Mouse (Mus musculus): ENCODE measurements around the gene Cnn2.

Gene Cnn2

GRCm38 (mm10) chr10:79988506-79989271 is at the start of gene Cnn2:
Gene Cnn2 (plus strand): TSS chr10:79988584.
- no peak for DNase-seq

GRCm38 (mm10) chr10:79940749-79941148 is 47.6 kb upstream of the Cnn2 start:
- no peak for DNase-seq

GRCm38 (mm10) chr10:79942988-79943387 is 45.4 kb upstream of the Cnn2 start:
- DNase-seq = no peak

- DNase-seq = no peak
Measured at GRCm38 (mm10) chr10:79943471-79943901, 44.9 kb upstream of the Cnn2 start.

- DNase-seq = peak; percentile 53 to 54
Measured at GRCm38 (mm10) chr10:79945507-79946234, 42.7 kb upstream of the Cnn2 start.

- DNase-seq = no peak
Measured at GRCm38 (mm10) chr10:79946752-79947322, 41.5 kb upstream of the Cnn2 start.

- no peak for DNase-seq
Measured at GRCm38 (mm10) chr10:79947502-79947901, 40.9 kb upstream of the Cnn2 start.

GRCm38 (mm10) chr10:79949873-79950272 is 38.5 kb upstream of the Cnn2 start:
- no peak for DNase-seq

GRCm38 (mm10) chr10:79950661-79951060 is 37.7 kb upstream of the Cnn2 start:
- no peak for DNase-seq

- peak in 1 of 2 experiments; percentile 56 for DNase-seq
Measured at GRCm38 (mm10) chr10:79953946-79954345, 34.4 kb upstream of the Cnn2 start.

GRCm38 (mm10) chr10:79955691-79956090 is 32.7 kb upstream of the Cnn2 start:
- no peak for DNase-seq

- no peak for DNase-seq
Measured at GRCm38 (mm10) chr10:79956643-79957154, 31.7 kb upstream of the Cnn2 start.

- peak; percentile 89 for DNase-seq
Measured at GRCm38 (mm10) chr10:79958140-79958816, 30.1 kb upstream of the Cnn2 start.

GRCm38 (mm10) chr10:79959412-79959811 is 29.0 kb upstream of the Cnn2 start:
- peak in 1 of 2 experiments; percentile 63 for DNase-seq

GRCm38 (mm10) chr10:79959847-79960601 is 28.4 kb upstream of the Cnn2 start, which contains the start of gene Wdr18:
Gene Wdr18 (plus strand): TSS chr10:79960152.
- peak; percentile 99 for DNase-seq

- no peak for DNase-seq
Measured at GRCm38 (mm10) chr10:79960671-79961294, 27.6 kb upstream of the Cnn2 start.

- no peak for DNase-seq
Measured at GRCm38 (mm10) chr10:79964727-79965126, 23.7 kb upstream of the Cnn2 start.

GRCm38 (mm10) chr10:79965325-79965724 is 23.1 kb upstream of the Cnn2 start:
- DNase-seq = no peak

- DNase-seq = peak; percentile 78 to 85
Measured at GRCm38 (mm10) chr10:79966886-79967400, 21.4 kb upstream of the Cnn2 start.

- peak; percentile 69 to 82 for DNase-seq
Measured at GRCm38 (mm10) chr10:79968181-79968580, 20.2 kb upstream of the Cnn2 start.

- DNase-seq = peak; percentile 77 to 78
Measured at GRCm38 (mm10) chr10:79969124-79969568, 19.2 kb upstream of the Cnn2 start.

All from cerebellum, postnatal 10 days (tissue).